Mouse (Mus musculus) mesoderm, embryonic 11.5 days (tissue): ENCODE data around the gene Psmb11.
"Not testable (repeated sequence)": the region's sequence is repeated elsewhere in the genome, so short reads cannot be mapped to it uniquely, and the experiment has no call there.

ENCODE experiments used
- DNase-seq: peaks from one replicate; pipeline ENCODE4 v3.0.0-alpha.2; 2012; ENCODE audit warnings: low read depth, low spot score

Psmb11 gene

DNA sequence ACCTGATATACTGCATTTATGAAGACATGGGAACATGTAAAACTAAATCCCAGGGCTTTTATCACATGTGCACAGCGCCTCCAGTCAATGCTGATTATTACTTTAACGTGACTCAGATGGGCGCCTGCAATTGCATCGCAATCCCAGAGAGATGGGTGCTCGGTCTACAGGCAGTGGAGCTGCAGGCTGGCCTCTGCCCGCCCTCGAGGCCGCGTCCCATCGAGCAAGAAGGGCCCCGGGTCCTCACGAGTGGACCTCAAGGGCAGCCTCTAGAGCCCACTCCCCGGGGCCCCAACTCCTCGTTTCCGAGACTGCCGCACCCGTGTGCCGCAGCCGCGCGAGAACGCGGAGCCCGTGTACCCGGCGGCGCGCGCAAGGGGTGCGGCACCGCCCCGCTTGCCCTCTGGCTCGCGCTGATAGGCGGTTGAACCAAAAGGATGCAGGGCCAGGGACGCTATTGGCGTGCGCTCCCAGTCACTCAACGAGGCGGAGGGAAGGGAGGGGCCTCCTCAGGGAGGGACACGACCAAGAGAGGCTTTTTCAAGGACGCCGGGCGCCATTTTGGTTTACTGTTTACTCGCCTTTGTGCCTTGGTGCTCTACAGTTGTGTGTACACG lies 18.1 kb upstream of the Psmb11 start:
- DNase-seq: peak; percentile 96

DNA sequence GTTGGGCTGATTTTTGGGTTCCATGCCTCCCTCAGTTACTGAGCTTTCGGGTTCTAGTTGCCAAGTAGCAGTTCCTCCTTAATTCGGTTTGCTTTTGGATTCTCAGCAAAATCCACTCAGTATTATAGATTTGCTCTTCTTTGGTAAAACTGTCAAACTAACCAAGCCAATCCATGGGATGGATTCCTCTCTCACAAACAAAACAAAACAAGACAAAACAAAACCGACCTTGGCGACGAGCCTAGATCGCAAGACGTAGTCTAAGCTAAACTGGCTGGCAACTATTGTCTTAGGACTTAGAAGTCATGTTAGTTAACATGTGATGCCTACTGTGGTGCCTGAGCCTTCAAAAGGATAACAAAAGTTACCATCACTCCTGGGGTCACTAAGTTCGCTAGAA lies 17.5 kb upstream of the Psmb11 start:
- no peak for DNase-seq

DNA sequence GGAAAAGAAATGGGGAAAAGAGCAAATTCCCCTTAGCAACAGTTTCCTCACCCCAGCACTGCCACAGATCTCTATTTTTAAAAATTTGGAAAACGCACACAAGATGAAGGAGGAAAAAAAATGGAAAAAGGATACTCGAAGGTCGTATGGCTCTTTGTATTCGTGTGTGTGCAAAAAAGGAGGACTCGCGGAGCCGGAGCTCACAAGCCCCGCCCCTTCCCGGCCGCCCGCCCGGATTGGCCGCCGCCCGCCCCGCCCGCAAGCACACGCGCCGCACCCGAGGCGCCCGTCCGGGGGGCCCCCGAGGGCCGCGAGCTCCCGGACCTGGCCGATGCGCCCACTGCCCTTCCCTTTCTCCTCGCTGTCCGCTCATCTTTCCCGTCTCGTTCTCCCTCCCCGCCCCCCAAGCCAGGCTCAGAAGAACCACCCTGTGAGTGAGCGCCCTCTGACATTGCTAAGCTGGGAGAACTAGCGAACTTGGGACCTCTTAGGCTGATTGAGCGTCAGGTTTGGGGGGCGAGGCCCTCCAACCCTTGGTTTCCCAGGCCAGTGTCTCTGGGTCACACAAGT lies 15.4 kb upstream of the Psmb11 start, which contains the start of gene 4931414P19Rik:
Gene 4931414P19Rik, minus strand, starts transcription at position 242 of the 570 bp plus-strand sequence.
- DNase-seq: peak; percentile 71

DNA sequence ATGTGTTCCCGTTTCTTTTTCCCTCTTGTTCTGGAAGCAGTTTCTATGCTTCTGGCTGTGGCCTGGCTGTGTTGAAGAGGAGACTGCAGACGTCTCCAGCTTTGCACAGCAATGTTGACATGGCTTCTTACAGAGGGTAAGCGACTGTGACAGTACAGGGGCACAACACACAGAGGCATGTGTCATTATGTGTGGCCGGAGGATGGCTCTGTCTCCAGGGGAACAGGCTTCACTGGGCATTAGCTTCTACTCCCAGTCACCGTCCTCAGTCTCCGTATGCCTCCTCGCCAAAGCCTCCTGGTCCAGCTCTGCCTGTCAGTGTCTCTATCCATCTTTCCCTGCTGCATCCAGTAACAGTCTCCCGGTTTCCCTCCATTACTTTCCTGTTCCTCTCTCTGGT lies 14.0 kb upstream of the Psmb11 start:
- DNase-seq: no peak

DNA sequence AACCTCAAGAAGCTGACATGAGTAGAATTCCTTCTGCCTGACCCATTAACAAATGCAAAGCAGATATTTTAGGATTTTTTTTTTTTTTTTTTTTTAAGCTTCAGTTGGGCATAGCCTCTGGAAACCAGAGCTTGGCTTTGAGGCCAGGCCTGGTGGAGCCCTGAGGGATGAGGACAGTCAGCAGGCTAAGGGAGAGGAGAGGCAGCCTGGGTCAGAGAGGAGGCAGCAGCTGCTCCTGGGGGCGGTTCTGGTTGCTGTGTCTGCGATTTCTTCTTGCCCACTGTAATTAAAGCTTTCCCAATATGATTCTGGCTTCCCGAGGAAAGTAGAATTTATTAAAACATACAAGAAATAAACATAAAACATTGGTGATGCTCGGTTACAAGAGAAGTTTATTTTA lies 12.0 kb upstream of the Psmb11 start:
- no peak for DNase-seq

DNA sequence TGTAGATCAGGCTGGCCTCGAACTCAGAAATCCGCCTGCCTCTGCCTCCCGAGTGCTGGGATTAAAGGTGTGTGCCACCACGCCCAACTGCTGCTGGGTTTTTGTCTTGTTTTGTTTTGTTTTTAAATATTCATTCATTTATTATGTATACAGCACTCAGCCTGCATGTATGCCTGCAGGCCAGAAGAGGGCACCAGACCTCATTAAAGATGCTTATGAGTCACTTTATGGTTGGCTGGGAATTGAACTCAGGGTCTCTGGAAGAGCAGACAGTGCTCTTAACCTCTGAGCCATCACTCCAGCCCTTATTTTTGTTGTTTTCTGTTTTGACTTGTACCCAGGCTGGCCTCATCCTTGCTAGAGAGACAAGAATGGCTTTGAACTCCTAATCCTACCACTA lies 11.3 kb upstream of the Psmb11 start:
- DNase-seq: peak; percentile 48

DNA sequence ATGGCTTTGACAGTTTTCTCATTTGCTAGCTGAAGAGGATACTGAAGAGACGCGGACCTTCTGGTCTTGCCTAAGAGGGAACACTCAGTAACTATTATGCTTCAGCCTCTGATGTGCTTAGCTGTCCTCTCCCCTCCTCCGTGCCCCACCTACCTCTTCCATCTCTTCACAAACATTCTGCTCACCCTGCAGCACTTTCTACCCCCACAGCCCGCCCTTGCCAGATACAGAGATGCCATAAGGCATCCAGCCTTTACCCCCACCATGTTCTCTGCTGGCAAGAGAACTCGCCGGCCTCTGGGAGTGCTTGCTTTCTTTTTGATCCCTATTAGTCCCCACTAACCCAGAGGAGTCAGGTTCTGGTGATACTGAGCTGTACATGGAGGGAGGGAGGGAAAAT lies 10.6 kb upstream of the Psmb11 start:
- DNase-seq: no peak

DNA sequence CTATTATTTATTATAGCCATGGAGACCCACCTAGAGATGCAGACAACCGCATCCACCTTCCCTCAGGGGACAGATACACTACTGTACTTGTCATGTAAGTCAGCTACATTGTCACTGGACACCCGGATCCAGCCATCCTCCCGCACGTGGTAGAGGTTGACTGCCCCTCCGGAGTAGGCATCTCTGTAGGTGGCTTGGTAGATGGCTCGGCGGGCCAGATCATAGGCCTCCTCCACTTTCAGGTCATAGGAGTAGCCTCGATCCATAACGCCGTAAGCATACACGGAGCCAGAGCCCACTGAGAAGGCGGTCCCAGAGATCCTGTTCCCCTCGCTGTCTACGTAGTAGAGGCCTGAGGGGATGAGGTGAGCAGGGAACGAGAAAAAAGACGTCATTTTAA lies 7.1 kb upstream of the Psmb11 start:
- not testable (repeated sequence) for DNase-seq

DNA sequence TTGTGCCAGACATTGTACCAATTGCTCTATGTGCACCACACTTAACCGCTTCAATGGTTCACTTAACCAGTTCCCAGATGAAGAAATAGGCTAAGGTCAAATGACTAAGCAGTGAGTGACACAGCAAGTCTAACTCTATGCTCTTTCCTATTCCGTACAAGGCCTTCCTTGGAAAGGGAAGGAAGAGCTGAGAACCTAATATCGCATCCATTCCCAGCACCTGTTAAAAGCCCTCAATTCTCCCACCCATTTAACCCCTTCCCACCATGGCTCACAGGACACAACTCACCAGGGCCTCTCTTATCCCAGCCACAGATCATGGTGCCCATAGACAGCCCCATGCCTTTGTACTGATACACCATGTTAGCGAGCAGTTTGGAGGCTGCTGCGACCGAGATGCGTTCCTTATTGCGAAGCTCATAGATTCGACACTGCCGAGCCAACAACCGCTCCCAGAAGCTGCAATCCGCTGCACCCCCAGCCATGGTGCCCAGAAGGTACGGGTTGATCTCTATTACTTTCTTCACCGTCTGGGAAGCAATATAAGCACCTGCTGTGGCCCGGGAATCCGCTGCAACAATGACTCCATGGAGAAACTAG lies 4.9 kb upstream of the Psmb11 start:
- DNase-seq: no peak

DNA sequence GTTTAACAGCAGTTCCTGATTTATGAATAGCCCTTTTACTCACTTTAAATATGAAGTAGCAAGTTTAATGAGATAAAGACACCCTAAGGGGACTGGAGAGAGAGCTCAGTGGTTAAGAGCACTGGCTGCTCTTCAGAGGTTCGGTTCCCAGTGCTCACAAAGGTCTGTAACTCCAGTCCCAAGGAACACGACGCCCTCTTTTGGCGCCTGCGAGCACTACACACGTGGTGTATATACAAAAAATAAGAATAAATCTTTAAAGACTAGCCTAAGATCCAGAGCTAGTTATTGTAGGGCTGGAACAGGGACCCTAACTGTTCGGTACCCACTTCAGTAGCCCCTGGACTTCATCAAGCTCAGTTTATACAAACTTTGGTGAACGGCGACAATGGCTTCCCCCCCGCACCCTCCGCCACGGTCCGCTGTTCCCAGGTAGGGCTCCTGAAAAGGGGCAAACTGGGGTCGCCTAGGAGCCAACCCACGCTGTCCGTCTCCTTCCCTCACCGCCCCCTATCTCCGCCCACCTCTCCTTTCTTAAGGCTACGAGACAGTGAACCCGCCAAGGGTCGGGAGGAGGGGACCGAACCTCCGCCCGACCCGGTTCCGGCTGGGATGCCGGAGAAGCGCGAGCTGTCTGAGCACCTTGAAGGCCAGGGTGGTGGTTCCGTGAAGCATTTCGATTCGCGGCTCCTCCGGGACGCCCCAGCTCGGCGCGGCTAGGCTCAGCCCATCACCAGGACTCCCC lies 3.9 kb upstream of the Psmb11 start:
- DNase-seq: no peak

DNA sequence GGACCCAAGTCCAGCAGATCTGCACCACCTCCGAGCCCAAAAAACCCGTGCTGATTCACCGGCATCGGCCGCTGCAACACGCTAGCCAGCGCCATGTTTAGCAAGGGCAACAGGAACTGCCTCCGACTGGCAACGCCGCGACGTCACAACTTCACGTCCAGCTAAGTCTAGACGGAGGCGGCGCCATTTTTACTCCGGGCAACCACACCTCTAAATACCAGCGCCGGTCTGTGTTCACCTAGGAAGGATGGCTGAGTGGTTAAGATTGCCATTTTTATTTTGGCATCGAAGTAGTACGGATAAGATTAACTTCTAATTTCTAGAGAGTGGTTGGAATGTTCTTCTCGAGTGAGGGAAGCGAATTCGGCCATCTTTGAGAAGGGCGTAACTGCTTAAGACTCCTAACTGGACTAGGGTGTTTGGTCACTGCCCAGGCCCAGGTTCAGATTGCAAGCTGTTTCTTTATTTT lies 3.3 kb upstream of the Psmb11 start, which contains the start of gene Psmb5:
Gene Psmb5, minus strand, starts transcription at position 126 of the 469 bp plus-strand sequence.
- peak; percentile 92 for DNase-seq

DNA sequence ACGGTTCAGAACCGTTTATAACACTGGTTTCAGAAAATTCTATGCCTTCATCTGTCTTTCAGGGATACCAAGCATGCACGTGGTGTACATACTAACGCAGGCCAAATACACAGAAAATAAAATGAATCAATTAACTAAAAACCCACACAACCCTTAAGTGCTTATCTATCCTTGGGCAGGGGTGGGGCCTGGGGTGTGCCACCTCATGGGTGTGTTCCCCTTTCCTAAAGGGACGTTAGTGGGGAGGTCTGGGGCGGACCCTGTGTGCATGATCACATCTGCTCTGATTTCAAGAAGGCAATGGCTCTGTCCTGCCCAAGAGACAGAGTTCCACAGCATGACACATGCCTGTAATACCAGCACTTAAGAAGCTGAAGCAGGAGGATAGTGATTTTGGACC lies 2.1 kb downstream of the Psmb11 start:
- DNase-seq: no peak

DNA sequence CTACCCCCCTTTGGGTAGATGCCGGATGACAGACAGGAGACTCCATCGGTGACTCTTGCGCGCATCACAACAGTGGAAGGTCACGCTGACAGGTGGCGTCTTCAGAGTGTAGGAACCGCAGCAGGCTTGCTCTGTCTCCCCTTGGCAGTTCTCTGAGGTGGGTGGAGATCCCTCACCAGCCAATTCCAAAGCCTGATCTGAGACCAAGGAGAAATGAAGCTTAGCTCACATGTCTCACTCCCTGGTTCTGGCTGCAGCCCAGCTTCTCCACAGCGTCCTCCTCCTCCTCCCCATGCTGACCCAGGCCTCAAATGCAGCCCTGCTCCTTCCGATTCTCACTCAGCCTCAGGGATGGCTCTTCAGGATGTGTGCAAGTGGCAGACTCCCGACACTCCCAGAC lies 3.7 kb downstream of the Psmb11 start:
- DNase-seq: no peak

DNA sequence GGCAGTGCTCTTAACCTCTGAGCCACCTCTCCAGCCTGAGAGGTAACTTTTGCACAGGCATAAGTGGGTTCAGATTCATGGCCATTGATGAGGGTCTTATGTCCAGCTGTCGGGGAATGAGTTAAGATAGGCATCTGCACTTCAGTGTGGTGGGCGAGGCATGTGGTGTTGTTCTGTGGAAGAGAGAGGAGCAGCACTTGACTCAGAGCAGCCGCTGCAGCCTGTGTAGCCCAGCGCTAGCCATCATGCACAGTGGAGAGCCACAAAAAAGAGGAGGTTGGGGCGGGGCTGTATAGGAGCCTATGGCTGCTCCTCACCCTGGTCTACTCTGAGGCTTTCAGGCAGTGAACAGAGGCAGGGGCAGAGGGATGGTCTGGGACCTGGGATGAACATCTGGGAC lies 6.9 kb downstream of the Psmb11 start:
- no peak for DNase-seq

DNA sequence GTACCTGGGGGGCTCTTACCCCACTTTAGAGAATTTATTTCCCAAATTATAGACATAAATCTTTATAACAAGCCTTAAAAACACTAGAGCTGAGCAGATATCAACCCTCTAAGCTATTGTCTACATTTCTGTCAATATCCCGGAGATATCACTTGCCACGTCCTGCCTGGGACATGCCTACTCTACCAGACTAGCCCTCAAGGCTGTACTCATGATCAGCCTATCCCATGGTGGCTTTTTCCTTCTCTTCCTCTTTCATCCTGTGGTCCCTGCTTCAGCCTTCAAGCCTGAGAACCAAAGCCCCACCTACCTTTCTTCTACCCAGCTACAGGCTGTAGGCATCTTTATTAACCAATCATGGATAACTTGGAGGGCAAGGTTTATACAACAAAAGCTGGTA lies 8.6 kb downstream of the Psmb11 start:
- no peak for DNase-seq

DNA sequence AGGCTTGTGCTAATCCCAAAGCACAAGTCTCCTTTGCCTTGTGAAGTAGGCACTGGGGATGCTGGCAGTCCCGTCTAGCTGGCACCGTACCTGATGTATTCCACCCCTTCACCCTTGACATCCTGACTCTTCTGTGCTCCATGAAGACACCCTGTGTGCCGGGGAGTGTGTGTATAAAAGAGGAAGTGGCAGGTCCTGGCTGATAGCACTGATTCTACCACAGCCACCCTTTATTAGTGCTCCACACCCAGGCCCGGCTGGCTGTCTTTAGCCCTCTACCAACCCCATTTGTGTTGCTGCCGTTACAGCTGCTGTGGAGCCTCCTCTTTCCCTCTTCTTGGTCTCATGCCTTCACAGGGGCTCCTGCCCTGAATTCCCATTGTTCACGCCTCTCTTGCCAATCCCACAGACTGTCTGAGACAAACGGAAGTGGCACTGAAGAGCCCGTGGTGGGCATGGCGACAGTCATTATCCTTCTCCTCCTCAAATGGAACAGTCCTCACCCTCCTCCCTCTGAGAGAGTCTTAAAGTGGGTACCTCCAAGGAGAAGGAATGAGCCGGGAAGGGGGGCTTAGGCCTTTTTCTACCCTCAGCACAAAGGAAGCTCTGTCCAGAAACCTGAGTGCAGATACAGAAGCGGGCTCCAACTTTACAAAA lies 9.5 kb downstream of the Psmb11 start:
- no peak for DNase-seq

DNA sequence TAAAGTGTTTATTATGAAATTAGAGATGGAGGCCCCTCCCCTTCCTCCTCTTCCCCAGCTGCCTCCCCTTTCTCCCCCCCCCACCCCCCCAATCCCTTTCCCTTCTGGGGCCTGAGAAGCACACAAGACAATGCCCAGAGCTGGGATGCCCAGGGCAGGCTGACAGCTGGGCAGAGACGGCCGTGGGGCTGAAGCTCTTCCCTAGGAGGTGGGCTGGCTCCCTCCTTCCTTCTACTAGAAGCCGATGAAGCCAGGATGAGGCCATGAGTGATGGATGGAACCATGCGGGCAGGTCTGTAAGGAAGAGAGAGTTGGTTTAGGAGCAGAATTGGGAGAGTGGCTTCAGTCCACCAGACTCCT lies 10.0 kb downstream of the Psmb11 start:
- no peak for DNase-seq

DNA sequence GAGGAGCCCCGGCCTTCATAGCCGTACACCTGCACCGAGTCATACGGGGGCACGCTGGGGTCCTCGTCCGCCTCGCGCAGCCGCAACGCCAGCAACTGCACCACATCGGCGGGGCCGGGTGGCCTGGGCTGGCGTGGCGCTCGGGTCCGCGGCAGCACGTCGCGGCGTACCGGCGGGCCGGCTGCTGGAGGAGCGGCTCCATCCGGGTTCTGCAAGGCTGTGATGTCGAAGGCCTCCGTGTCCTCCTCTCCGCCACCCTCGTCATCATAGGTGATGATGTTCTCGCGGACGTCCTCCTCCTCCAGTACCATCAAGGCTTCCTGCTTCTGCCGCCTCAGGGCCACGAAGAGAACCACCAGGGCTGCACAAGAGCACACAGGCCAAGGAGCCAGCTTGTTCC lies 11.0 kb downstream of the Psmb11 start:
- DNase-seq: no peak

DNA sequence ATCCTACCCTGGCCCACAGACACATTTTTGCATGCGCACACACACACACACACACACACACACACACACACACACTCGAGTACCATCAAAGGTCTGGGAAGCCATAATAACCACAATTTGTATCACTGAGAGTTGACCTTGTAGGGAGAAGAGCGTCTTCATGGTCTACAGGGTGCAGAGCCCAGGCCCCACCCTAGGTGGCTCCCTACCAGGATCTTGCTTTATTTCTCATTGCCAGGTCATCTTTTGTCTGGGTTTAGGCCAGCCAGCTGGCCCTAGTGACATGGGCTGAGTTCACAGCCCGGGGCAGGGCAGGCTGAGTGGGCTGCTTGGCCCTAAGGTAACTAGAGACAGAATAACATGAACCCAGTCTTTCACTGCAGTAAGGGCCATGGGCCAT lies 12.9 kb downstream of the Psmb11 start:
- no peak for DNase-seq

DNA sequence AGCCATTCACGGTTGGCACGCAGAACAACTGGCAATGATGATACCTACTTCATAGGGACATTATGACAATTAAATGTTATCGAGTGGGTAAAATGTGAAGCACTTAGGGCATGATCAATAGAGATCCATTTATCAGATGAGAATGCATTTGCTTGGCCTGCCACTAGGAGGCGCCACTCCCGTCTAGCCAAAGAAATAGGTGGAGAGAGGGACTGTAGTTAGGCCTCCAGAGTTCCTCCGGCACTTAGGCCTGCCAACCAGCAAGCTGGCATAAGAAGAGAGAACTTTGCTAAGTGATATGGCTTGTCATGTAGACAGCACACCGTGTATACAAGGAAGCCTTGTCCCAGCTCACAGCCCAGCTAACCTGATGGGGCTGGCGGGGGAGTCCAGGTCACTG lies 15.7 kb downstream of the Psmb11 start:
- DNase-seq: no peak

DNA sequence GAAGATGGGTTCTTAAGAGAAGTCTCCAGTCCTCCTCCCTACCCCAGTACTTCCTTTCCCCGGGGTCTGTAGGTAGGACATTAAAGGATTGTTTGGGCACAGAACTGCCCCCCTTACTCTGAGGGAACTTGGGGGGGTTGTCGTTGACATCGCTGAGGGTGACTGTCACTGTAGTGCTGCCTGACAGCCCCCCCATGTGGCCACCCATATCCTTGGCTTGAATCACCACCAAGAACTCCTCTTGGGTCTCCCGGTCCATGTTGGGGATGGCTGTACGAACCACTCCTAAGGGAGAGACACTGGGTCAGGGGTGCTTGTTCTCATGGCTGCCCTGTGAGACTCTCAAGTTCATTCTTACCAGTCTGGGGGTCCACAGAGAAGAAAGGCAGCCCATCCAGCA lies 17.0 kb downstream of the Psmb11 start:
- DNase-seq: no peak

DNA sequence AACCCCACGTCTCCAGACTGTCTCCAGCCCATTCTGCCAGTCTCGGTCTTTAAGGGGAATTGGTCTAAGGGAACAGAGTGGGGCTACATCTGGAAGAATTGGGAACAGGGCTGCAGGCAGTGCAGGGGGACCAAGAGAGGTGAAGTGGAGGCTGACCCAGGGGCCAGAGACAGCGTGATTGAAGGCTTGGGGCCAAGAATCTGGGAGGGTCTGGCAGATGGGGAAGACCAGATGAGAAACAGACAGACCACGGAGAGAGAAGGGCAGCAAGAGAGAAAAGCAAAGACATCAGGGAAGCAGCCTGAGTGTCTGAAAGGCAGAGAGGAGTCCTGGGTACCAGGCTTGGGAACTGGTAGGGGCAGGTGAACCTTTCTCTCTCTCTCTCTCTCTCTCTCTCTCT lies 18.9 kb downstream of the Psmb11 start:
- DNase-seq: no peak
